Mouse (Mus musculus): Measurements from ENCODE around the gene Scn2b. TPM values are rescaled to one million over a fixed set of nuclear protein-coding genes. Genes with fewer than 3 reads are reported as not detected.

Gene Scn2b
- polyA plus RNA-seq (2012; rRNA removed), result 3.4 and 5.9 TPM in 2 replicates

DNA sequence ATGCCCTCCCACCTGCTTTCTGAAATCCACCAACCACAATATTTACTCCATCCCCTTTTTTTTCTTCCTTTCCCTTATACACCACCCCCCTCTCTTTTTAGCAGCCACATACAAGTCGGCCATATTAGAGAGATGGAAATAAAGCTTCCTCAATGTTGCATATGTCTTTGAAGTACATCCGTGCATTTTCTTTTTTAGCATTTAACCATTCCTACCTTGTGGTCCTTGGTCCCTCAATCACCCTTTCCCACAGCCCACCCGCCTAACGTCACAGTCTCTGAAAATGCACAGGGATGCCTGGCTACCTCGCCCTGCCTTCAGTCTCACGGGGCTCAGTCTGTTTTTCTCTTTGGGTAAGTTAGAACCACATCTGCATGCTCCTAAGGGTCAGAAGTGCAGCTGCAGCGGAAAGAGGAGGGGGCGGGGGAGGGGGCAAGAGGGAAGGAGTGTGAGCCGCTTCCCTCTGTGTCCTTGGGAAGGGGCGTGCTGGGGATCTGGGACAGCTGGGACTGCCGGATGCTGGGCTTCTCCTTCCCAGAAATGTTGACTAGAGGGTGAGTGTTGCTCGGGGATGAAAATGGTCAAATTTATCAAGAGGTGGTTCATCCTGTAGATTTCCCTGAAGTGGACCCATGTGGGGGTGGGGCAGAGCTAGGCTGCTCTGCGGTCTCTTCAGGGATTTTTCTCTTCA is at the start of gene Scn2b:
Gene Scn2b, plus strand, starts transcription at position 42 of the 691 bp plus-strand sequence.
- DNase-seq (ENCODE audit: low read depth), result no peak

DNA sequence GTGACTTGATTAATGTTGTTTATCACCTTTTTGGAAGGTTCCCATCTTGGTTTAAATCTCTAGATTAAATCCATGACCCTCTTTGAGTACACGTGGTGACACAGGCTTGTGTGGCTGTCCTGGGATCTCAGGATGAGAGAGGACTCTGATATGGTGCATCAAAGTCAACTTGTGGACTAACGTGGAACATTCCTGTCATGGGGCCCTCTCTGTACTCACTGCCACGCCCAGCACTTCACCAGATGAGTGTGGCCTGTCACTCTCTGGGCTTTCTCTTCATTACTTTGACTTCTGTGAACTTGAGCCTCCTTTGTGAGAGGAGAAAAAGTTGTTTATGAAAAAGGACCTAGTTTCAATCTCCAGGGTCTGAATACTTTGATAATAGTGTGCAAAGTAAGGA is 45.8 kb upstream of the Scn2b start:
- DNase-seq (ENCODE audit: low read depth), result no peak

DNA sequence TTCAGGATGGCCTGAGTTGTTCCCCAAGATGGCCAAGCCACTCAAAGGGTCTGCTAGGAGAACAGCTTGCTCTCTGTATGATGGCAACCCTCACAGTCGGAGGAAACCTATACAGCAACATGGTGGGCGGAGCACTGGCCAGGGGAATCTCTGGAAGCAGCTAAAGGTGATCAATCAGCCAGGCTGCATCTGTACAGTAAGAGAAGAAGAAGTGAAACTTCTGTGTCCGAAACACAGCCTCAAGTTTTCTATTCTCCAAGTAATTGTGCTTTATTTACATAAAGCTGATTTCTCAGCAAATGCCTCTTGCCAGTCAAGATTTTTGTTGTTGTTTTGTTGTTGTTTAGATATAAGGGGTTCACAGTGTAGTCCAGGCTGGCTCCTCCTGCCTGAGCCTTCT is 39.7 kb upstream of the Scn2b start:
- DNase-seq (ENCODE audit: low read depth), result no peak

DNA sequence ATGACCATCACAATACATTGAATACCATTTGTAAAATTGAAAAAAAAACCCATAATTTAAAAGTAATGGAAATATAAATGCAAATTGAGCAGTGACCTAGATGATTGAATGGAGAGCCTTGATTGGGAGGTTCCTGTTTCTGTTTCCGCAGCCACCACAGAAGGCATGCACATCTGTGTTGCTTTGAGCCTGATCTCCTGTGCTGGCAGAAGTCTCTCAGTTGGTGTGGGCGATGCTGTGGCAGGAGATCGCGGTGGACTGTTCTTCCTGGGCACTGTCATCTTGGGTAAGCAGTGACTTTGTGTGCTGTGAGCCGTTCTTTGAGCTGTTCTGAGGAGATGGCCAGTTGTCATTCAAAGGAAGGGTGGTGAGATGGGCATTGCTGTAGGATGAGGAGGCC is 38.6 kb upstream of the Scn2b start, which contains the start of gene Jaml:
Gene Jaml, plus strand, starts transcription at position 173 of the 400 bp plus-strand sequence.
- no peak for DNase-seq (ENCODE audit: low read depth)

DNA sequence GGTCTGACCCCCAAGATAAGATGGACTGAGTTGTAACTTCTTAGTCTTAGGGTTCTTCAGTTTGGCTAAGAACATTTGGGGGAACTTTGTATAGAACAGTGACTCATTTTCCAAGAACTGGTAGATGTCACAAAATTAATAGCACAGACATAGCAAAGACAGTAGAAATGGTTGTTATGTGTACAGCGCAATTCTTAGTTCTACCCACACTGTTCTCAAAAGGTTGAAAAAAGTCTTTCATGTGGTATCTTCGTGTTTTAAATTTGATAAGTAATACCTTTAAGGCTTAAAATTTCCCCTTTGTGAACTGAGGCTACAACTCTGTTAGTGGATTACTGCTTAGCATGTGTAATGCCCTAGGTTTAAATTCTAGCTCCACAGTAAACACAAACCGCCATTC is 34.5 kb upstream of the Scn2b start:
- DNase-seq (ENCODE audit: low read depth), result no peak

DNA sequence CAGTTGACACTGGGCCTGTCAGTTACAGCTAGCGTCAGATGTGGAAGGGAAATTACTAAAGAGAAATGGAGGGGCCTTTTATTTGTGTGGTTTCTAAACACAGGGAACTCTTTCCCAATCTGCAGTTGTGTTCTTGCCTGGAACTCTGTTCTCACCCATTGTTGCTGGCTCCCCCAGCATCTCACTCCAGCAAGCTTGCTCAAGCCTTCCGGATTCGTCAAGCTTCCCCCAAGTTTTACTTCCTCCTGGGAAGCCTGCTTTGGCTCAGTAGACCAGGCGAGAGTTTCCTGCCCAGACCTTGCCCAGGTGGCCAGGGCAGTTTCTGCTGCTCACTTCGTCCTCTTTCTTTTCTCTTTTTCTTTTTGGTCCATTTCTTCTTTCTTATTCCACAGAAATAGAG is 33.0 kb upstream of the Scn2b start:
- DNase-seq (ENCODE audit: low read depth), result no peak

DNA sequence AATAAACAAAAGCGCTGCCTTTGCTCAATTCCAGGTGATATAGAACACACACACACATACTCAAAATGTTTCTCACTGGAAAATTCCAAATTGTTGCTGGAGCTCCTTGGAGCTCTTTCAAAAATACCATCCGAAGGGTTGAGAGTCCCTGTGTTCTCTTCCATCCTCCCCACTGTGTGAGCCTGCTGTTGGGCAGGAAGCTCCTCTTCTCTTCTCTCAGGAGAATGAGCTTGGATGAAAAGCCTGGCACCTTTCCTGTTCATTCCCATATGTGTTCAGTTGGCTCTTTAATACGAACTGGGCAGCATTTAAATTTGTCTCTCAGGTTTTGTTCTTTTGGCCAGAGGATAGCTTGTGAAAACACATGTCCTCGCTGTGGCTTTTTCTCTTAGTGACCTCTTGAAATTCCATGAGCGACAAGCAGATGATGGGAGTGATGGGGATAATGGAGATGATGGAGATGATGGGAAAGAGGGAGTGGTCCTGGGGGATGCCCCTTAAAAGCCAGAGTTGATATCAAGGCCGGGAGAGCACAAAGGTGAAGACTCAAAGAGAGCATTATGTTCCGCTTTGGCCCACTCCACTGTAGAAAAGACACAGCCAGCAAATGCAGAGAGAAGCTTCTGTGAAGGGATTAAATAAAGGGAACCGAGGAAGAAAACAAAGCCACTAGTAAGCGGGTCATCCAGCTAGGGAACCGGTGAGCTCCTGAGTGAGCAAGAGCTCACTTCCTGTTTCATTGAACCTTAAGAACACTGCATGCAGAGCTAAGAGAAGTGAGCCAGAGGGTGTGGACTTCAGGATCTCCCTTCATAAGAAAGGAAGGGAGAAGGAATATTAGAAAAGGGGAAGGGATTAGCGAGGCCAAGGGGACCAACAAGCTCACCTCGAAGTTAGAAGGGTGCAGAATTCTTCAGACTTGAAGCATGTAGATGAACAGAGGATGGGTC is 31.6 kb upstream of the Scn2b start:
- no peak for DNase-seq (ENCODE audit: low read depth)

DNA sequence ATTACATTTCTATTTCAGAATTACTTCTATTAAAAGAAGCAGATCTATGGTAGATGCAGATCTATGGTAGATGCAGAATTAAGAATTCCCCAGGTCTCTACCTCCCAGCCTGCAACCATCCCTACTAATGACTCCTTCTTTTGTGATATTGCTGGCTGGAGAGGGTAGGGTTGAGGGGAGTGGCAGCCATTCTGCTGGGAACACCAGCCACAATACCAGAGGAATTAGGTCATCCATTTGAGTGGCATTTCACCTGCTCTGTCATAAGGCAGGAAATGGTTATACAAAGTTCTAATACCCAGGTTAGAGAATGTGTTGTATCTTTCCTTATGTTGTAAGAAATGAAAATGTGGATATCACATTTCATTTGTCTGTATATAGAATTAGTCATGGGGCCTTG is 29.5 kb upstream of the Scn2b start:
- DNase-seq (ENCODE audit: low read depth), result no peak

DNA sequence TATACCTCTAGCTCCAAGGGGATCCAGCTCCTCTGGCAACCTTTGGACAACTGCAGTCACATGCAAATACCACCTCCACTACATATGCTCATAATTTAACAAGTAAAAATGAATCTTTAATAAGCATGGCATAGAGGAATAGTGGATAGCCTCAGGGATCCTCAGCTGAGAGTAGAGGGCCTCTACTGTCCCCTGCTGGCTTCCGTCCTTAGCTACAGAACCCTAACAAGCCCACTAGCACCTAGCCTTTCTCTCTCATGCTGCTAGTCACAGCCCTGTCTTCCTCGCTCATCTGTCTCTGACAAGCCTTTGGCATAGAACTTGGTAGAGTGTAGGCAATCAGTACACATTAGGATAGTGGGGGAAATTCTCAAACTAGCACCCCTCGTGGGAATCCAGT is 26.8 kb upstream of the Scn2b start:
- DNase-seq (ENCODE audit: low read depth), result no peak

DNA sequence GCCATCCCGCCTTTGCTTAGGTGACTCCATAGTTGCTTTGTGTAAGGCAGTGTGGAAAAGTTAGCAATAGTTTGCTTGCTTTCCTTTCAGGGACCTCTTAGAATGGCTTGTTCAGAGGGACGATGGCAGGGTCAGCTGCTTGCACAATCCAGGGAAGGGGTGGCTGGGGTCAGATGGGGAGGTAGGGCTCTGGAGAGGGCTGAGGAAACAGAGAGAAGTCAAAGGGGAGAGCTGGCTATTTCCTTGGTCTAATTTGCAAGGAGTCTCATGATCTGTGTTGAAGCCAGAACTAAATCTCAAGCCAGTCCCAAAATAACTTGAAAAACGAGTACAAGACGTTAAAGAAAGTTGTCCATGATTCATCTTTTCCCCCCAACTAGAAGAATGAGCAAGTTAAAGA is 24.9 kb upstream of the Scn2b start:
- DNase-seq (ENCODE audit: low read depth), result no peak

DNA sequence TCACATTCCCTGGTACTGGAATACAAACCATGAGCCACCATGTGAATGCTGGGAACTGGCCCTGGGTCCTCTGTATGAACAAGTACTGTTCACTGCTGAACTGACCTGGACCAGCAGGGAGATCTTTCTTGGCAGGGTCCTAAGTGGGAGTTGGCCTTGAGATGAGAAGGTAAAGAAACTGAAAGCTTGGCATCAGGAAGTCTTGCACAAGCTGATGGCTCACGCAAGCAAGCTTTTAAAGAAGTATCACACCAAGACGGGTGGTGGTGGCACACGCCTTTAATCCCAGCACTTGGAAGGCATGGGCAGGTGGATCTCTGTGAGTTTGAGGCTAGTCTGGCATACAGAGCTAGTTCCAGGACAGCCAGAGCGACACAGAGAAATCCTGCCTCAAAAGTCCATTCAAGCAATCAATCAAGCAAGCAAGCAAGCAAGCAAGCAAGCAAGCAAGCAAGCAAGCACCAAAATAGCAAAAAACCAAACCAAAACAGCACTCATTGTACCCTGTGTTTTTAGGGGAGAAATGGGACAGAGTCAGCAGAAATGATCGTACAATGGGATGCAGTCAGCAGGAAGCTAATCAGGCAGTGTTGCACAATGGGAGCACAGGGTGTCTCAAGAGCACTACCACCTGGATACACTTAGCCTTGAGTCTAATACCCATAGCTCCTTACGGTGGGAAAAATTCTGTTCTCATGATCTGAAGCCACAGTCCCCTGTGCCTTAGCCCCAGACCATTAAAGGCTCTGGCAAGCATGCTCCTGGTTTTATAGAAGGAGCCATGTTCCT is 22.2 kb upstream of the Scn2b start:
- DNase-seq (ENCODE audit: low read depth), result no peak

DNA sequence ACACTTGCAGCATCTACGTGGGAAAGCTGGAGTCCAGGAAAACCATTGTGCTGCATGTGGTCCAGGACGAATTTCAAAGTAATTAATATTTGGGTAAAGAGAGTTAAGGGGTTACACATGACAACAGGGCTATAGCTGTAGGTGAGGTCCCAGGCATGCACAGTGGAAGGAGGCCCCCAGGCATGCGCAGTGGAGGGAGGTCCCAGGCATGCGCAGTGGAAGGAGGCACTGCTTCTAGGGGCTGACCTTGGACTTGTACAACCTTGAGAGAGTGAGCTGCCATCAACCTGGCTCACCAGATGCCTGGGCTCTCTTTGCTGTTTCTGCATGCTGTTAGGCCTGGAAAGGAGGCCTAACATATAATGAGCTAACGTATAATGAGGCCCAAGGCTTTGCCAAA is 19.7 kb upstream of the Scn2b start:
- no peak for DNase-seq (ENCODE audit: low read depth)

DNA sequence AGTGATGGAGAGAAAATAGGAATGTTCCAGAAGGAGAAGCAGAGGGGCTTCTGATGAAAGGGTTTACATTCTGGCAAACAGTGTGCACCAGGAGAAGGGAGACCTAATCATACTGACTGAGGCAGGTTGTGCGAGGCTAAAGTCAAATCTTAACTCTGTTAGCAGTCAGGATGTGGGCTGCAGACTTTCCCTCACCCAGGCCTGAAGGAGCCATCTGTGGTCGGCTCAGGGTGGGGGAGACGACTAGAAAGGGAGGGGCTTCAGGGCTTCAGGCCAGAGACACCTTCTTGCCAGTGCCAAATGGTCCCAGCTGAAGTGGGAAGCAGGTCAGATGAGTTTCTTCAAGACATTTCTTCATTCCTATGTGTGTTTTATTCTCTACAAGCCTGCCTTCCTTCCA is 19.2 kb upstream of the Scn2b start:
- DNase-seq (ENCODE audit: low read depth), result no peak

DNA sequence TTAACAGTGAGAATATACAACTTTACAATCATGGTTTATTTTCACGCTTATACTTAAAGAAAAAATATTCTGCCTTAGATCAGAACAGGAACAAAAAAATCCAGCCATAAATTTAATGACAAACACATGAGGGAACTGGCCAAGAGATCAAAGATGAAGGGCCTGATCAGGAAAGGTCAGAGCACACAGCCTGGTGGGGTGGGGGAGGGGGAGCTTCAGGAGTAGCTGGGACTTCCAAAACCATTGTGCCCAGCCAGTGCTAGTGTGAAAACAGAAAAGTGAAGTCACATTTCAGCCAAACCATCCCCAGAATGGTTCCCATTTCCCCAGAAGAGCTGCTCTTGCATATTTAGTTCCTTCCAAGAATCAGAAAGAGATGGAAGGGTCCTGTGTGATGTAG is 15.1 kb upstream of the Scn2b start:
- DNase-seq (ENCODE audit: low read depth), result no peak

DNA sequence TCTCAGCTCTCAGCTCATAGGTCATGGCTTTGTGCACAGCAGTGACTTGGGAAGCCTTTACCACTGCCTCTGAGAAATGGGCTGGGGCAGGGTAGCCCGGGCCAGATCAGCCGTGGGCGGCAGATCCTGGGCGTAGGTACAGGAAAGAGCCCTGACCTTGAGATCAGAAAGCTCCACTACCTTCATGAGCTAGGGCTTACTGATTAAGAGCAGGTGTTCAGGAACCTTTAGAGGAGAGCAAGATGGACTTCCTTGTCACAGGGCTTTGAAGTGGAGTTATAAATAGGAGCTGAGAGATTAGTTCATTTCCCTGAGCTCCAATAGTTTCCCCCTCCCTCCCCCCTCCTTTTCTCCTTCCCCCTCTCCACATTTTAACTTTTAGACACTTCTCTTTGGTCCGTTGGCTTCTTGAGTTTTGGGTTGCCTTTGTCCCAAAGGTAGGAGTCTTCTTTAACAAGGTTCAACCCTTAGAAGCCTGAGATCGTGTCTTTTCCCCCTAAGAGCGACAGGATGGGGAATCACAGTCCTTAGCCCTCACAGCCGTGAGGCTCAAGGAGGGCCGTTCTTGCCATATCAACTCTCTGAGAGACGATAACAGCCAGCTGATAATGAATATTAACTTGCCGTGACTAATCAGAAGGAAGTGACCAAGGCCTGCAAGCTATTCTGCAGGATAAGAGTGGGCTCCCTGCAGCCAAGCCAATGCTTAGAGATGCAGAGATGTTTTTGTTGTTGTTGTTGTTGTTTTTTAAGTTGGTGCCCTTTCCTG is 14.2 kb upstream of the Scn2b start:
- no peak for DNase-seq (ENCODE audit: low read depth)

DNA sequence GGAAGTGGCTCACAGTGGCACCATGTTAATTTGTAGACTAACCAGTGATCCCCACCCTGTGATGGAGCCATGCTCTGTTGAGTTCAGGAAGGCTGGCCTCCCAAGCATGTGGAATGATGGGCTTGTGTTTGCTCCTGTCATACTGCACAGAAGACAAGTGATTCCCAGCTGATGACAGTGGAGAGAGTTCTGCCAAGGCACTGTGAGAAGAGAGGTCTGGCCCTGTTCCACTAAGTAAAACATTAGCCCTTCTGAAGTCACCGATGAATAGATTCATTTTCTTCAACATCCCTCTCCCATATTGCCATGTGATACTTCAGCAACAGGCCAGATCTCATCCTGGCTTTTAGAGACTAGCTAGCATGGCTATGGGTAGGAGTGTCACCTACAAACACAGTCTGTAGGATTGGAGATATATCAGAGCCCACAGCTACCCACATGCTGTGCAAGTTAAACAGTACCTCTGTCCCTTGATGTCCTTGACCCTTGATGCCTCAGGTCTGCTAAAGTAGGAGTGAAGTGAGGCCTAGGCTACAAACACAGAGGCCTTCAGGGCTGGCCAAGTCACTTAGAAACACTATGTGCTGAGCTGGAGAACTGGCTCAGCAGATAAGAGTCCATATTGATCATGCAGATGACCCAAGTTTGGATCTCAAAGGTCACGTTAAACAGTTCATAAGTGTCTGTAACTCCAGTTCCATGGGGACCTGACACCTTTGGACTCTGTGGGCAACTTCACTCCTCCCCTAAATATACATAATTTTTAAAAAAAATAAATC is 11.8 kb upstream of the Scn2b start:
- no peak for DNase-seq (ENCODE audit: low read depth)

DNA sequence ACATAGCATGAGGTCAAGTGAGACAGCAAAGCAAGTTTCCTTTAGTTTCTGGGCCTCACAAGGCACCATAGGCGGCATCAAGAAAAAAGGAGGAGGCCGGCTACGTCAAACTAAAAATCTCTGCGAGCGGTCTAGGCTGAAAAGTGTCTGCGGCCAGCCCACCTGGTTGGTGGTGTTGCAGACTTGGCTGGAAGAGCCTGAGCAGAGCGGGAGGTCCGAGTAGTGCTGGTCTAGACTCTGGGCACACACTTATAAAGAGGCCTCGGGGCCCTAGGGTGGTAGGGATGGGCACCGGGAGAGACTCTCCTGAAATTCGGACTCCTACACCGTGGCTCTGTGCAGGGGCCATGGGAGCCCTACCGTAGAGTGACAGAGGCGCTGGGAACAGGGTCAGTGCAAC is 1.9 kb upstream of the Scn2b start:
- DNase-seq (ENCODE audit: low read depth), result no peak

DNA sequence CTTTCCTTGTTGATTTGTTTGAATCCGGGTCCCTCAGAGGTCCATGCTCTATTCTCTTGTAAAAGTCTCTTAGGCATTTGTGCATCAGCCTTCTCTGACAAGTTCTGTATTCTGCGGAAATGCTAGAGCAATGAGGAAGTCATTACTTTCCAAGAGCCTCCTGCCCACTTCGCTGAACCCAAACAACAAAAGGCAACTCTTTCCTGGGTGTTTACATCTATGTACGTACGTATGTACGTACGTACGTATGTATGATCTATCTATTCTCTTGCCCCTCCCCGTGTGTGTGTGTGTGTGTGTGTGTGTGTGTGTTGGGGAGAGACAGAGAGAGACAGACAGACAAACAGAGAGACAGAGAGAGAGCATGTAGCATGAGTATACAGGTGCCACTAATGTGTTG is 763 bp upstream of the Scn2b start:
- DNase-seq (ENCODE audit: low read depth), result no peak

DNA sequence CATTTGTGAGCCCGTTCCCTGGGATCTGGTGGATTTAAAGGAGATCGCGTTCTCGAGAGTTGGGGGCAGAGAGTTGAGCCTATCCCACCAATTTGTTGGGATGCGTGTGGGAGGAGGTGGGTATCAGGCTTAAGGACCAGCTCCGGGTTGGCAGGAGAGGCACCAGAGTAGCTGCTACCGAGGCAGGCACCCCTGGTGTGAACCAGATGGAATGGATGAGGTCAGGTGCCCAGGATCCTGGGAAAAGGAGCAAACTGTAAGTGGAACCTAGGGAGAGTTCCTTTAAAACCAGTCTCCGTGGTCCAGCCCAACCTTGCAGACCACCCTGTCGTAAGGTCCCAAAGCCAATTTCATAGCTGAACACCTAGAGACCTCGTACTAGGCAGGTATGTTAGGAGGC is 970 bp downstream of the Scn2b start:
- DNase-seq (ENCODE audit: low read depth), result no peak

DNA sequence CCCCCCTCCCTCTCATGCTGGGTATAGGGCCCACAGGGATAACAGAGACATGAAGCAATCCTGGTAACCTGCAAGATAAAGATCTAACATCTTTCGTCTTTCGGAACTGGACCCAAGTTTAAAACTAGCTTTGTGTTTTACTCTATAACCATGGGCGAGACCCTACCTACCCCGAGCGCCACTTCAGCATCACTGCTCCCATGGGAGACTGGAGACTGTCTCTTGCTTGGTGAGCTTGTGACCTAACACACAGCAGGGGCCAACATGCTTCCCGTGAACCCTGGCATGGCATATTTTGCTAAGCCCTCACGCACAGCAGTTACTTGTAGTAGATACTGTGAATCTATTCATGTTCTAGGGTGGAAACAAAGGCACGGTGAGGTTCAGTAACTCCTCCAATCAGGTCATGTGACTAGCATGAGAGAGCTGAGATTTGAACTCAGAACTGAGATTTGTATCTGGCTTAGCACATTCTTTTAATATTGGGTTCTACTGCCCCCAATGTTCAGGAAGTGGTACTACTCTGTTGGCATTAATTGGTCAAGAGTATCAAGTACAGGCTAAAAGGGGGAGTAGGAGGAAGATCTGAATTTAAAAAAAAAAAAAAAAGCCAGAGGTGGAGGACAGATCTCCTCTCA is 1.9 kb downstream of the Scn2b start:
- no peak for DNase-seq (ENCODE audit: low read depth)

All from gonadal fat pad, adult 2 months (tissue).